Mouse (Mus musculus) myocyte (in vitro differentiated cells): ENCODE data around the gene Megf6. TPM values are rescaled to one million over a fixed set of nuclear protein-coding genes. Genes with fewer than 3 reads are reported as not detected.

Source experiments
- H3K27me3 ChIP-seq: one replicate; pipeline ENCODE4 v1.6.1; 2011; ENCODE audit not compliant: control insufficient read depth, insufficient read depth, insufficient read length
- H3K36me3 ChIP-seq: one replicate; pipeline ENCODE4 v1.6.1; 2011; ENCODE audit not compliant: control insufficient read depth, insufficient read depth
- H3K4me2 ChIP-seq: one replicate; pipeline ENCODE4 v1.6.1; 2011; ENCODE audit warnings: low read depth, control low read depth
- H3K4me3 ChIP-seq: one replicate; pipeline ENCODE4 v1.5.1; 2011; ENCODE audit warnings: mild to moderate bottlenecking, control low read depth, moderate library complexity
- H3K79me2 ChIP-seq: one replicate; pipeline ENCODE4 v1.6.1; 2011; ENCODE audit not compliant: control insufficient read depth, insufficient read depth
- H3ac ChIP-seq: one replicate; pipeline ENCODE4 v1.6.1; 2011; ENCODE audit not compliant: control insufficient read depth, insufficient read length
- CEBPB ChIP-seq: IDR thresholded peaks from 2 replicates; pipeline ENCODE4 v1.6.1; 2011; ENCODE audit warnings: mild to moderate bottlenecking, moderate library complexity; ENCODE audit not compliant: poor library complexity, insufficient read depth, severe bottlenecking
- E2F4 ChIP-seq: IDR thresholded peaks from one replicate; pipeline ENCODE4 v1.6.1; 2011; ENCODE audit warnings: mild to moderate bottlenecking, control low read depth, moderate library complexity; ENCODE audit not compliant: insufficient read depth
- MAX ChIP-seq: IDR thresholded peaks from one replicate; pipeline ENCODE4 v1.6.1; 2011; ENCODE audit warnings: low read depth, mild to moderate bottlenecking, control low read depth
- MYOD1 ChIP-seq, 3 experiments: IDR thresholded peaks; one replicate each; pipeline ENCODE4 v1.6.1; 2011; ENCODE audit warnings: control low read depth in 2 of 3, low read depth in 2 of 3, mild to moderate bottlenecking in 2 of 3, moderate library complexity in 1 of 3; ENCODE audit not compliant: insufficient read length in 2 of 3, control insufficient read depth in 1 of 3
- MYOG ChIP-seq, 3 experiments: IDR thresholded peaks; one replicate each; pipeline ENCODE4 v1.6.1; 2011; ENCODE audit warnings: control low read depth in 2 of 3, low read depth in 2 of 3, mild to moderate bottlenecking in 2 of 3; ENCODE audit not compliant: insufficient read length in 2 of 3, control insufficient read depth in 1 of 3, insufficient read depth in 1 of 3
- POLR2A ChIP-seq: IDR thresholded peaks from one replicate; pipeline ENCODE4 v1.6.1; 2011; ENCODE audit warnings: low read depth, mild to moderate bottlenecking, control low read depth, moderate library complexity; ENCODE audit not compliant: insufficient read length
- POLR2AphosphoS2 ChIP-seq: IDR thresholded peaks from one replicate; pipeline ENCODE4 v1.6.1; 2011; ENCODE audit warnings: low read depth, control low read depth; ENCODE audit not compliant: insufficient read length
- REST ChIP-seq: IDR thresholded peaks from one replicate; pipeline ENCODE4 v1.6.1; 2011; ENCODE audit warnings: mild to moderate bottlenecking, control low read depth, moderate library complexity; ENCODE audit not compliant: insufficient read depth, insufficient read length
- SRF ChIP-seq: IDR thresholded peaks from one replicate; pipeline ENCODE4 v1.6.1; 2011; ENCODE audit warnings: low read depth; ENCODE audit not compliant: control insufficient read depth, insufficient read length
- TCF12 ChIP-seq: IDR thresholded peaks from one replicate; pipeline ENCODE4 v1.6.1; 2011; ENCODE audit warnings: mild to moderate bottlenecking, control low read depth; ENCODE audit not compliant: poor library complexity, insufficient read depth, severe bottlenecking
- TCF3 ChIP-seq: IDR thresholded peaks from one replicate; pipeline ENCODE4 v1.6.1; 2011; ENCODE audit warnings: low read depth, control low read depth; ENCODE audit not compliant: insufficient read length
- USF1 ChIP-seq: IDR thresholded peaks from one replicate; pipeline ENCODE4 v1.6.1; 2011; ENCODE audit warnings: low read depth, mild to moderate bottlenecking, control low read depth, moderate library complexity
- polyA plus RNA-seq: library from polyadenylated mRNA; unstranded; fragments of >200 nt; fragmentation: generic; extraction: Trizol; gene quantifications from one replicate; pipeline ENCODE4 v1.2.1, GENCODE M21; 2012; ENCODE audit warnings: missing spikeins

Megf6 gene
- polyA plus RNA-seq, 1 experiment, result not detected

- Histone ChIP-seq H3K4me3 (no peak overlapping the region), H3K27me3 (no peaks in the 10 kb centered on the region), H3ac (no peak overlapping the region), H3K79me2 (no peaks in the 10 kb centered on the region), H3K4me2 (no peak overlapping the region), H3K36me3 (no peaks in the 10 kb centered on the region)
- no peak for TF ChIP-seq USF1
- TF ChIP-seq MAX, result no peak
- TF ChIP-seq TCF12, result no peak
- TF ChIP-seq REST, result no peak
- no peak for TF ChIP-seq POLR2A
- TF ChIP-seq TCF3, result no peak
- no peak for TF ChIP-seq POLR2AphosphoS2
- TF ChIP-seq MYOD1 (IDR thresholded peaks at IDR 0.05; ENCODE audit: control insufficient read depth in 1 of 3, insufficient read length in 2 of 3, low read depth in 2 of 3), result no peak
- TF ChIP-seq MYOG (IDR thresholded peaks at IDR 0.05; ENCODE audit: control insufficient read depth in 1 of 3, insufficient read depth in 1 of 3, insufficient read length in 2 of 3, low read depth in 2 of 3), result no peak
- no peak for TF ChIP-seq CEBPB
- no peak for TF ChIP-seq E2F4
- TF ChIP-seq SRF, result no peak
Measured at GRCm38 (mm10) chr4:154205392-154205791, 34.9 kb downstream of the Megf6 start.

- no peak overlapping the region for H3K4me2 ChIP-seq
- H3K4me3 ChIP-seq, result no peak overlapping the region
- H3ac ChIP-seq, result no peak overlapping the region
- no peak for TF ChIP-seq POLR2AphosphoS2
- no peak for TF ChIP-seq TCF12
- no peak for TF ChIP-seq POLR2A
- TF ChIP-seq SRF, result no peak
- TF ChIP-seq TCF3, result no peak
- no peak for TF ChIP-seq MYOD1 (IDR thresholded peaks at IDR 0.05; ENCODE audit: control insufficient read depth in 1 of 3, insufficient read length in 2 of 3, low read depth in 2 of 3)
- no peak for TF ChIP-seq MAX
- no peak for TF ChIP-seq MYOG (IDR thresholded peaks at IDR 0.05; ENCODE audit: control insufficient read depth in 1 of 3, insufficient read depth in 1 of 3, insufficient read length in 2 of 3, low read depth in 2 of 3)
- TF ChIP-seq E2F4, result no peak
- TF ChIP-seq REST, result no peak
- no peak for TF ChIP-seq CEBPB
- TF ChIP-seq USF1, result no peak
- H3K79me2 ChIP-seq, result no peaks in the 10 kb centered on the region
- H3K36me3 ChIP-seq, result no peaks in the 10 kb centered on the region
- H3K27me3 ChIP-seq, result no peaks in the 10 kb centered on the region
Measured at GRCm38 (mm10) chr4:154207261-154207660, 36.7 kb downstream of the Megf6 start.

- Histone ChIP-seq H3K36me3 (no peaks in the 10 kb centered on the region), H3K4me2 (no peak overlapping the region), H3ac (no peak overlapping the region), H3K4me3 (no peak overlapping the region), H3K79me2 (no peaks in the 10 kb centered on the region), H3K27me3 (no peaks in the 10 kb centered on the region)
- TF ChIP-seq TCF12 (no peak), POLR2A (no peak), SRF (no peak), REST (no peak), MYOG (IDR thresholded peaks at IDR 0.05; ENCODE audit: control insufficient read depth in 1 of 3, insufficient read depth in 1 of 3, insufficient read length in 2 of 3, low read depth in 2 of 3) (no peak), MAX (no peak), E2F4 (no peak), USF1 (no peak), CEBPB (no peak), POLR2AphosphoS2 (no peak), MYOD1 (IDR thresholded peaks at IDR 0.05; ENCODE audit: control insufficient read depth in 1 of 3, insufficient read length in 2 of 3, low read depth in 2 of 3) (no peak), TCF3 (no peak)
Measured at GRCm38 (mm10) chr4:154209054-154209453, 38.5 kb downstream of the Megf6 start.

- no peaks in the 10 kb centered on the region for H3K79me2 ChIP-seq
- TF ChIP-seq E2F4 (no peak), CEBPB (no peak), MYOD1 (IDR thresholded peaks at IDR 0.05; ENCODE audit: control insufficient read depth in 1 of 3, insufficient read length in 2 of 3, low read depth in 2 of 3) (no peak), MYOG (IDR thresholded peaks at IDR 0.05; ENCODE audit: control insufficient read depth in 1 of 3, insufficient read depth in 1 of 3, insufficient read length in 2 of 3, low read depth in 2 of 3) (no peak), TCF3 (no peak), MAX (no peak), REST (no peak), TCF12 (no peak), SRF (no peak), POLR2A (no peak), POLR2AphosphoS2 (no peak), USF1 (no peak)
Measured at GRCm38 (mm10) chr4:154209825-154210224, 39.3 kb downstream of the Megf6 start.

More at GRCm38 (mm10) chr4:154209825-154210224, 39.3 kb downstream of the Megf6 start:
- Histone ChIP-seq H3ac (no peak overlapping the region), H3K4me3 (no peak overlapping the region), H3K36me3 (no peaks in the 10 kb centered on the region), H3K4me2 (no peak overlapping the region), H3K27me3 (no peaks in the 10 kb centered on the region)
